Mouse (Mus musculus): ENCODE data around the gene Hmgcs2. TPM values are rescaled to one million over a fixed set of nuclear protein-coding genes. Genes with fewer than 3 reads are reported as not detected.
"Not testable (repeated sequence)": the region's sequence is repeated elsewhere in the genome, so short reads cannot be mapped to it uniquely, and the experiment has no call there.

Gene Hmgcs2
- total and polyA plus RNA-seq, 3 experiments: 0.12 to 0.81 TPM; not detected in 1

GRCm38 (mm10) chr3:98339706-98340109 lies 59.5 kb downstream of the Hmgcs2 start, which contains the start of gene Phgdh:
TSS of gene Phgdh (minus strand) at chr3:98339990.
- Histone ChIP-seq H3K4me3 (ENCODE audit: control insufficient read depth in 1 of 2, insufficient read depth in 1 of 2, low read depth in 2 of 2, low read length in 2 of 2) (peak within 1 kb of the TSS; percentile 96 to 97), H3K27ac (ENCODE audit: control insufficient read depth, low read depth, low read length) (peak within 1 kb of the TSS; percentile 73), H3K36me3 (ENCODE audit: control insufficient read depth in 1 of 2, insufficient read depth in 2 of 2, low read length in 2 of 2) (peaks cover 0 to 42% of the 10 kb centered on the region in 2 experiments; a peak in 2 of 4 replicates), H3K4me1 (ENCODE audit: control insufficient read depth in 1 of 2, insufficient read depth in 2 of 2, low read length in 2 of 2) (peaks cover 14 to 54% of the 10 kb centered on the region in 2 experiments), H3K79me2 (ENCODE audit: control insufficient read depth, insufficient read depth, low read length, poor library complexity) (peaks cover 40% of the 10 kb centered on the region), H3K9ac (ENCODE audit: control insufficient read depth, low read depth, low read length, poor library complexity, severe bottlenecking) (peak within 1 kb of the TSS; percentile 80)
- not testable (repeated sequence) for H3K27me3 ChIP-seq (ENCODE audit: control insufficient read depth in 1 of 2, insufficient read depth in 2 of 2, low read length in 2 of 2); H3K9me3 ChIP-seq (replicated peaks; ENCODE audit: insufficient read depth, low read length)
- peak; percentile 96 for DNase-seq (ENCODE audit: low read depth, low spot score)
- TF ChIP-seq TBP (IDR thresholded peaks at IDR 0.05; ENCODE audit: low read depth, low read length): peak; percentile 88
- peak; percentile 97 for TF ChIP-seq ZNF384 (IDR thresholded peaks at IDR 0.05; ENCODE audit: low read depth, low read length)
- peak; percentile 34; the same call in 1 of the 2 replicates for TF ChIP-seq TCF12 (IDR thresholded peaks at IDR 0.05; ENCODE audit: low read depth, low read length)
- peak in 1 of 2 experiments; percentile 78; a peak in 2 of 4 replicates for TF ChIP-seq POLR2A (IDR thresholded peaks at IDR 0.05; ENCODE audit: control insufficient read depth in 1 of 2, insufficient read depth in 1 of 2, low read depth in 1 of 2, low read length in 2 of 2, poor library complexity in 1 of 2)
- TF ChIP-seq MXI1 (IDR thresholded peaks at IDR 0.05; ENCODE audit: low read depth, low read length): 0 out of 2 replicates have a peak, but pooled peaks have one; percentile 17
- TF ChIP-seq MYC (IDR thresholded peaks at IDR 0.05; ENCODE audit: low read depth, low read length): peak; percentile 58
- TF ChIP-seq NELFE (IDR thresholded peaks at IDR 0.05; ENCODE audit: low read depth, low read length): peak; percentile 56; the same call in 1 of the 2 replicates
- TF ChIP-seq ZMIZ1 (IDR thresholded peaks at IDR 0.05; ENCODE audit: low read depth, low read length): peak; percentile 68; the same call in 1 of the 2 replicates
- peak; percentile 73; the same call in 1 of the 2 replicates for TF ChIP-seq MAZ (IDR thresholded peaks at IDR 0.05; ENCODE audit: low read depth, low read length)

- TF ChIP-seq BHLHE40 (IDR thresholded peaks at IDR 0.05; ENCODE audit: borderline replicate concordance, low read depth, low read length) (no peak), MYC (IDR thresholded peaks at IDR 0.05; ENCODE audit: low read depth, low read length) (no peak), MXI1 (IDR thresholded peaks at IDR 0.05; ENCODE audit: low read depth, low read length) (peak; percentile 46; the same call in 1 of the 2 replicates), TBP (IDR thresholded peaks at IDR 0.05; ENCODE audit: low read depth, low read length) (no peak), NELFE (IDR thresholded peaks at IDR 0.05; ENCODE audit: low read depth, low read length) (no peak), CHD2 (IDR thresholded peaks at IDR 0.05; ENCODE audit: low read length) (no peak), TAL1 (IDR thresholded peaks at IDR 0.05; ENCODE audit: low read length) (no peak), GABPA (IDR thresholded peaks at IDR 0.05; ENCODE audit: low read depth, low read length) (no peak), ZMIZ1 (IDR thresholded peaks at IDR 0.05; ENCODE audit: low read depth, low read length) (no peak), EP300 (IDR thresholded peaks at IDR 0.05; ENCODE audit: low read depth in 1 of 2, low read length in 2 of 2) (no peak), KAT2A (conservative IDR thresholded peaks at IDR 0.05; ENCODE audit: low read depth, low read length) (no peak), TCF12 (IDR thresholded peaks at IDR 0.05; ENCODE audit: low read depth, low read length) (no peak), MAZ (IDR thresholded peaks at IDR 0.05; ENCODE audit: low read depth, low read length) (no peak), ZC3H11A (IDR thresholded peaks at IDR 0.05; ENCODE audit: low read depth, low read length) (no peak), USF1 (IDR thresholded peaks at IDR 0.05; ENCODE audit: low read depth, low read length) (peak; percentile 56), SIN3A (IDR thresholded peaks at IDR 0.05; ENCODE audit: low read length) (peak; percentile 37; the same call in 1 of the 2 replicates), HCFC1 (IDR thresholded peaks at IDR 0.05; ENCODE audit: low read depth, low read length) (no peak), ETS1 (IDR thresholded peaks at IDR 0.05; ENCODE audit: low read depth, low read length) (0 out of 2 replicates have a peak, but pooled peaks have one; percentile 58), ZKSCAN1 (IDR thresholded peaks at IDR 0.05; ENCODE audit: low read depth, low read length) (no peak), RAD21 (IDR thresholded peaks at IDR 0.05; ENCODE audit: low read depth, low read length) (no peak), JUND (IDR thresholded peaks at IDR 0.05; ENCODE audit: low read depth, low read length) (no peak), MAFK (IDR thresholded peaks at IDR 0.05; ENCODE audit: borderline replicate concordance, low read depth, low read length) (no peak), CTCF (IDR thresholded peaks at IDR 0.05 in 2 of 3, conservative IDR thresholded peaks at IDR 0.05 in 1 of 3; ENCODE audit: control insufficient read depth in 1 of 3, insufficient read depth in 1 of 3, low read depth in 2 of 3, low read length in 3 of 3, poor library complexity in 1 of 3, severe bottlenecking in 1 of 3) (no peak), ZNF384 (IDR thresholded peaks at IDR 0.05; ENCODE audit: low read depth, low read length) (no peak), GATA1 (IDR thresholded peaks at IDR 0.05; ENCODE audit: low read depth, low read length) (peak; percentile 78)
- Histone ChIP-seq H3K9me3 (replicated peaks; ENCODE audit: insufficient read depth, low read length) (no peaks in the 10 kb centered on the region), H3K4me1 (ENCODE audit: control insufficient read depth in 1 of 2, insufficient read depth in 2 of 2, low read length in 2 of 2) (peaks cover 12 to 45% of the 10 kb centered on the region in 2 experiments), H3K27ac (ENCODE audit: control insufficient read depth, low read depth, low read length) (peak overlapping the region; percentile 42), H3K4me3 (ENCODE audit: control insufficient read depth in 1 of 2, insufficient read depth in 1 of 2, low read depth in 2 of 2, low read length in 2 of 2) (peak overlapping the region; percentile 22 to 40), H3K79me2 (ENCODE audit: control insufficient read depth, insufficient read depth, low read length, poor library complexity) (peaks cover 35% of the 10 kb centered on the region), H3K9ac (ENCODE audit: control insufficient read depth, low read depth, low read length, poor library complexity, severe bottlenecking) (peak overlapping the region; percentile 21), H3K36me3 (ENCODE audit: control insufficient read depth in 1 of 2, insufficient read depth in 2 of 2, low read length in 2 of 2) (peaks cover 0 to 38% of the 10 kb centered on the region in 2 experiments; a peak in 2 of 4 replicates), H3K27me3 (ENCODE audit: control insufficient read depth in 1 of 2, insufficient read depth in 2 of 2, low read length in 2 of 2) (no peaks in the 10 kb centered on the region)
- peak; percentile 52 for DNase-seq (ENCODE audit: low read depth, low spot score)
Observed at GRCm38 (mm10) chr3:98340818-98341594, 60.8 kb downstream of the Hmgcs2 start.

Data from MEL (cell line).